Mouse (Mus musculus) CH12.LX (cell line): ENCODE results near the gene Hgd.

Experiments used
- BHLHE40 ChIP-seq: IDR thresholded peaks from 2 replicates; pipeline ENCODE4 v1.6.1; 2011; ENCODE audit warnings: mild to moderate bottlenecking, low read depth, low read length, improper control_type of control experiment
- CHD2 ChIP-seq: IDR thresholded peaks from 2 replicates; pipeline ENCODE4 v1.6.1; 2011; ENCODE audit warnings: low read length, improper control_type of control experiment
- CTCF ChIP-seq, 2 experiments: IDR thresholded peaks in 1 of 2; conservative IDR thresholded peaks in 1 of 2; 2 replicates each; pipeline ENCODE4 v1.5.1; 2011 to 2012; ENCODE audit warnings: low read depth in 2 of 2, low read length in 2 of 2, improper control_type of control experiment in 1 of 2, inconsistent platforms in 1 of 2, mild to moderate bottlenecking in 1 of 2, moderate library complexity in 1 of 2
- E2F4 ChIP-seq: IDR thresholded peaks from 2 replicates; pipeline ENCODE4 v1.6.1; 2011; ENCODE audit warnings: low read depth, low read length, improper control_type of control experiment; ENCODE audit not compliant: insufficient replicate concordance
- EP300 ChIP-seq: IDR thresholded peaks from 2 replicates; pipeline ENCODE4 v1.6.1; 2011; ENCODE audit warnings: low read length, improper control_type of control experiment
- KAT2A ChIP-seq: IDR thresholded peaks from 2 replicates; pipeline ENCODE4 v1.6.1; 2012; ENCODE audit warnings: low read length, improper control_type of control experiment, inconsistent platforms; ENCODE audit not compliant: insufficient replicate concordance
- PAX5 ChIP-seq: IDR thresholded peaks from 2 replicates; pipeline ENCODE4 v1.6.1; 2012; ENCODE audit warnings: low read length, inconsistent platforms, mixed read lengths
- ZMIZ1 ChIP-seq: IDR thresholded peaks from 2 replicates; pipeline ENCODE4 v1.6.1; 2012; ENCODE audit warnings: low read depth, mild to moderate bottlenecking, inconsistent platforms, low read length, improper control_type of control experiment
- ZNF384 ChIP-seq: IDR thresholded peaks from 2 replicates; pipeline ENCODE4 v1.6.1; 2012; ENCODE audit warnings: low read depth, low read length, improper control_type of control experiment, inconsistent platforms

DNA sequence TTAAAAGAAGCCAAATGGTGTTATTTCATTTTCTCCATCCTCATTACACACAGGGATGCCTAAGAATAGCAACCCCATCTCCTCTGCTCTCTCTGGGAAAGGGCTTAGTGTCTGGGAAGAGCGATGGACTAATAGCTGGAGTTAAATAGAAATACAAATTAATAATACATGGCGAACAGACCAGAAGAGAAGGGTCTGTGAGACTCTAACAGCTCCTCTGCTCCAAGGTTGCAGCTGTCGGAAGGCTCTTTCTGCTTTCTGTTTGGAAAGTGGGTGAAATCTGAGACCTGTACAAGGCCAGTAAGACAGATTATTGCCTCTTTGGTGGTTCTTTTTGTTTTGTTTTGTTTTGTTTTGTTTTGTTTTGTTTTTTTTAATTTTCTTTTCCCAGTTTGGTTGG, 8.4 kb upstream of the Hgd start:
- TF ChIP-seq KAT2A (no peak), CTCF (conservative IDR thresholded peaks at IDR 0.05 in 1 of 2, IDR thresholded peaks at IDR 0.05 in 1 of 2; ENCODE audit: low read depth in 2 of 2, low read length in 2 of 2) (no peak), E2F4 (no peak), EP300 (no peak), ZMIZ1 (no peak), ZNF384 (no peak), CHD2 (no peak), BHLHE40 (no peak), PAX5 (no peak)
